24 mouse cellular contexts compared by ENCODE assay signal in the genomic region with DNA sequence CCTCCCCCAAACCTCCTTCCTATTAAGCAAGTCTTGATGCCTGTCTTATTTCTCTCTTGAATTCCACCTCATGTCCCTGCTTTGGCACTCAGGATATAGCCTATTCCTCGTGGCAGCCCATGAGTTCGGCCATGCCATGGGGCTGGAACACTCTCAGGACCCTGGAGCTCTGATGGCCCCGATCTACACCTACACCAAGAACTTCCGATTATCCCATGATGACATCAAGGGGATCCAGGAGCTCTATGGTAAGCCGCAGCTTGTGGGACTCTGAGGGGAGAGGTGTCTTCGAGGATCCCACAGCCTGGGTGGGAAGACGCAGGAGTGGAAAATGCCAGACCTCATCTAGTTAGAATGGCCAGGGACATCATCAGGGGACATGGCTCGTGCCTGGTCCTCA. TPM values are rescaled to one million over a fixed set of nuclear protein-coding genes. Genes with fewer than 3 reads are reported as not detected.
"Had no signal": no experiment of that assay in that cellular context is flagged by ENCODE, and none has a peak within 500 bp of the region (broad histone marks: within the 10 kb centered on the region; RNA-seq: fewer than 3 reads in every experiment).

No protein-coding gene starts in this region.

- H3K4me2 ChIP-seq: heart, embryonic 13.5 days; heart, embryonic 15.5 days; hindbrain, embryonic 12.5 days; hindbrain, embryonic 13.5 days; hindbrain, embryonic 14.5 days; hindbrain, embryonic 15.5 days; intestine, embryonic 15.5 days; kidney, embryonic 15.5 days had no signal

- ATAC-seq: hindbrain, embryonic 16.5 days; hindbrain, postnatal 0 days; inflammation-experienced regulatory T-cells, adult 6 months; intestine, embryonic 15.5 days; intestine, embryonic 16.5 days; intestine, postnatal 0 days had no signal

- H3K4me1 ChIP-seq: heart, embryonic 13.5 days; heart, embryonic 15.5 days; hindbrain, embryonic 10.5 days; hindbrain, embryonic 12.5 days; hindbrain, embryonic 13.5 days; hindbrain, embryonic 15.5 days; intestine, embryonic 15.5 days; kidney, embryonic 15.5 days had no signal

- H3K36me3 ChIP-seq: hindbrain, embryonic 15.5 days had no signal

- DNase-seq: heart, postnatal 4 days; kidney, adult 11 months; kidney, adult 18-20 months; kidney, postnatal 10 days; kidney, postnatal 14 days; kidney, postnatal 4 days; layer of hippocampus, postnatal 36 days had no signal

- H3K4me3 ChIP-seq: heart, embryonic 13.5 days; heart, embryonic 15.5 days; hindbrain, embryonic 10.5 days; hindbrain, embryonic 12.5 days; hindbrain, embryonic 13.5 days; hindbrain, embryonic 15.5 days; intestine, embryonic 15.5 days; kidney, embryonic 15.5 days; layer of hippocampus, adult 2 months; left cerebral cortex, adult 2 months had no signal

- H3K27me3 ChIP-seq: heart, embryonic 13.5 days; heart, embryonic 15.5 days; hindbrain, embryonic 12.5 days; hindbrain, embryonic 13.5 days; hindbrain, embryonic 15.5 days; intestine, embryonic 15.5 days; kidney, embryonic 15.5 days had no signal

- H3K9me3 ChIP-seq: heart, embryonic 13.5 days; heart, embryonic 15.5 days; hindbrain, embryonic 10.5 days; hindbrain, embryonic 12.5 days; hindbrain, embryonic 13.5 days; hindbrain, embryonic 15.5 days; intestine, embryonic 15.5 days; kidney, embryonic 15.5 days had no signal

- H3K27ac ChIP-seq: heart, embryonic 13.5 days; heart, embryonic 15.5 days; hindbrain, embryonic 10.5 days; hindbrain, embryonic 12.5 days; hindbrain, embryonic 13.5 days; hindbrain, embryonic 14.5 days; hindbrain, embryonic 15.5 days; hindbrain, postnatal 0 days; intestine, embryonic 15.5 days; kidney, embryonic 15.5 days; kidney, postnatal 0 days; layer of hippocampus, adult 2 months; left cerebral cortex, adult 2 months had no signal

- H3K9ac ChIP-seq: heart, embryonic 13.5 days; heart, embryonic 15.5 days; hindbrain, embryonic 12.5 days; hindbrain, embryonic 13.5 days; hindbrain, embryonic 14.5 days; hindbrain, embryonic 15.5 days; intestine, embryonic 15.5 days; kidney, embryonic 15.5 days had no signal

RNA-seq across cellular contexts. Expression of a gene that starts 12.1 kb away (rescaled TPM):
- polyA plus RNA-seq: inflammation-experienced regulatory T-cells, adult 6 months had no signal
